Mouse (Mus musculus): Measurements from ENCODE around the gene Defb19.

Defb19 gene

GRCm38 (mm10) chr2:152586926-152587560, 6.9 kb upstream of the Defb19 start:
- DNase-seq (ENCODE audit: low read depth, low spot score), result no peak

DNA sequence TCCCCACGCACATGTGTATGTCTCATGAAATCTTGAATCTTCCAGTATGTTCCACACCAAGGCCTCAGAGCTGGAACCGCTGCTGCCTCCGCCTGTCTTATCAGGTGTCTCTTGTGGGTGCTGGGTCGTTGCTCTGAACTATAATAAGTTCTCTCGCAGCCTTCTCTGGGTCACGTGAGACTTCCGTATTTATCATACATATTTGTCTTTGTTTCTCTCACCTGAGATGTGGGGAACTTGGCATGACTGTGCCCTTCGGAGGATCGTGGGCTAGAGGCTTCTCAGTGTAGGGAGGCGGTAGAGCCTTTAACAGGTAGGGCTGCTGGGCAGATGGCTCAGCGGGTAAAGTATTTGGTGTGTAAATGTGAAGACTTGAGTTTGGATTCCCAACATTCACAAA, 500 bp upstream of the Defb19 start:
- DNase-seq (ENCODE audit: low read depth, low spot score), result no peak

- DNase-seq (ENCODE audit: low read depth, low spot score), result no peak
These were observed 6.6 kb downstream of the Defb19 start for GRCm38 (mm10) chr2:152573484-152573883.

GRCm38 (mm10) chr2:152572114-152572794, 7.9 kb downstream of the Defb19 start, which contains the start of gene Defb21:
Defb21 (plus strand) TSS chr2:152572744.
- DNase-seq (ENCODE audit: low read depth, low spot score), result no peak

- no peak for DNase-seq (ENCODE audit: low read depth, low spot score)
These were observed 9.8 kb downstream of the Defb19 start for GRCm38 (mm10) chr2:152570313-152570712.

DNA sequence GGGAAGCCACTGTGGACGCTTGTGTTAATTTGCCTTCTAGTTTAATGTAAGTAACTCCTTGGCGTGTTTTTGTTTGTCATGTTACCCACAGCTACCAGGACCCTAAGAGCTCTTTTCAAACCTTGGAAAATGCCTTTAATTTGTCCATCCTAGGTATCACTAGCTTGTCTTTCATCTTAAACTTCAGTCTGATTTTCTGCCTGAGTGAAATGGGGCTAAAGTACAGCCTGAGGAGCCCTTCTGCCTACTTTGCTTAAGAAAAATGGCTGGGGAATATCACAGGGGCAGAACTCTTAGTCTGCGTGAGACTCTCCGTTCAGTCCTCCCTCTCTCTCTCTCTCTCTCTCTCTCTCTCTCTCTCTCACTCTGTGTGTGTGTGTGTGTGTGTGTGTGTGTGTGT, 10.2 kb downstream of the Defb19 start:
- no peak for DNase-seq (ENCODE audit: low read depth, low spot score)

- DNase-seq (ENCODE audit: low read depth, low spot score), result no peak
These were observed 11.1 kb downstream of the Defb19 start, which contains the start of gene Gm17416 for GRCm38 (mm10) chr2:152569038-152569437. Gm17416 (plus strand) TSS chr2:152569338.

GRCm38 (mm10) chr2:152556655-152557054, 23.5 kb downstream of the Defb19 start:
- no peak for DNase-seq (ENCODE audit: low read depth, low spot score)

DNA sequence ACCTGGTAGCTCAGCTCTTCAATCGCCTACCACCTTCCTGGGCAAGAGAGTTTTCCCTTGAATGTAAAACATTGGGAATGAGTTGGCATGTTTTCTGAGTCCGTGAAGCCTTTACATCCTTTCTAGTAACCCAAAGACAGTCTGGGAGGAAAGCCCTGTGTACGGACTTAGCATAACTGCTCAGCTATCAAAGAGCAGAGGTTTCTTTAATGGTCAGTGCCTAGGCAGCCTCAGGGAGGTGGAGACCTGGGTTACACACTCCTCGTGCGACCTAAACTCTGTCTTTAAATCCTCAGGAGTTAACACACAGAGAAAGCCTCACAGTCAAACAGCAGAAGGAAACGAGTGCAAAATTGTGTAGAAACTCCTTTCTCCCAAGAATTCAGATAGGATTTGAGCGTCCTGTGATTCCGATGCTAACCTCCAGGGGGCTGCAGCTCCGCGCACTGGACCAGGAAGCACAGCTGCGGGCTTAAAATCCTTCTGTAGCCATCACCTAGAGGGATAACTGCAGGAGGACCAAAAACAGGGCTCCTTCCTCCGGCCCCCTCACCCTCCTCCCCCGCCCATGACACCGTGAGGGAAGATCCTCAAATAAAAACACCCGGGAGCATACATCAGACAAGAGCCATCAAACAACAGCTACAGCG, 26.2 kb downstream of the Defb19 start:
- peak; percentile 46 for DNase-seq (ENCODE audit: low read depth, low spot score)

GRCm38 (mm10) chr2:152548124-152548523, 32.0 kb downstream of the Defb19 start:
- DNase-seq (ENCODE audit: low read depth, low spot score), result no peak

DNA sequence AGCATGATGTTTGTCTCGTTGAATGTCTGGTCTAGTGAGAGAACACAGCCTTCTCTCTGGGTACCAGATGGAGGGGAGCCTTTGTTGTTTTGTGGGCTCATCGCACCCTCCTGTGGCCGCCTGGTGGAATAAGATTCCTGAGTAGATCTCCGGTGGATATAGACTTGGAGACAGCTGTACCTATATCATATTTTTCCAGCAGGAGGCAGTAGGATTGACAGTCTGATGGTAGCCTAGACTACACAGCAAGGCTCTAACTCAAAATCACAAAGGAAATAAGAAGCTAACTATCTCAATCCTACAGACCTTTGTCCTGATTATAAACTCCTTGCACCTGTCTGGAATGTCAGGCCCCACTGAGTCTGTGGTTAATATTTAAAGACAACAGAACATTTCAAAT, 35.4 kb downstream of the Defb19 start:
- no peak for DNase-seq (ENCODE audit: low read depth, low spot score)

DNA sequence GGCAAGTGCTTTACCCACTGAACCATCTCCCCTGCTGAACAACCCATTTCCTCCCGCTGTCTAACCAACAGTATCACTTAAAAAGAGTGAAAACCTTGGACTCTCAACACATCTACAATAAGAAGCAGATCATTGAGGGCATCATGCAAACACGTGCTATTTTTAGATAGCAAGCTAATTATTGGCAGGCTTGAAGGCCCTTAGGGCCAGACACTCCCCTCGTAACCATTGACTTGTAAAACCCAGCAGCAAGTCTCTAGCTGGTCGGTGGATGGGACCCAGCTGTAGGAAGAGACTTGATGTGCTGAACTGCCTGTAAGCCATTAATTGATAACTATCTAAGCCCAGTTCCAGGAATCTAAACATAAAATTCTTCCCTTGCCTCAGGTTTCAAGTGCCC, 36.6 kb downstream of the Defb19 start:
- DNase-seq (ENCODE audit: low read depth, low spot score), result no peak

- no peak for DNase-seq (ENCODE audit: low read depth, low spot score)
These were observed 37.2 kb downstream of the Defb19 start for GRCm38 (mm10) chr2:152542897-152543296.

GRCm38 (mm10) chr2:152541979-152542378, 38.1 kb downstream of the Defb19 start:
- no peak for DNase-seq (ENCODE audit: low read depth, low spot score)

- no peak for DNase-seq (ENCODE audit: low read depth, low spot score)
These were observed 40.0 kb downstream of the Defb19 start, which contains the start of gene Defb29 for GRCm38 (mm10) chr2:152539944-152540710. Defb29 (minus strand) TSS chr2:152540098.
